20 mouse cellular contexts compared by ENCODE assay signal in genomic region chr2:14218126-14218525, GRCm38 (mm10). TPM values are rescaled to one million over a fixed set of nuclear protein-coding genes. Genes with fewer than 3 reads are reported as not detected.
DNase-seq lines count a peak whose midpoint lies in the region; ATAC-seq and TF ChIP-seq lines count a peak whose summit lies in the region.
"Had no signal": no experiment of that assay in that cellular context is flagged by ENCODE, and none has a peak within 500 bp of the region (broad histone marks: within the 10 kb centered on the region; RNA-seq: fewer than 3 reads in every experiment).

No protein-coding gene starts in this region.

- no peaks in the 10 kb centered on the region for H3K4me1 ChIP-seq in bone marrow, adult 2 months (ENCODE audit: control insufficient read depth, insufficient read depth, low read length)
- no peaks in the 10 kb centered on the region for H3K4me1 ChIP-seq in hindbrain, embryonic 16.5 days (ENCODE audit: control insufficient read depth, insufficient read depth, low read depth, low read length)

- DNase-seq in layer of hippocampus, adult 2 months (ENCODE audit: low spot score in 2 of 2): no peak
- no peak for DNase-seq in layer of hippocampus, postnatal 36 days
- peak; percentile 10 for DNase-seq in thymus, postnatal 4 days
- DNase-seq in thymus, postnatal 0 days (ENCODE audit: low spot score): no peak
- no peak for DNase-seq in adrenal gland, postnatal 36 days
- DNase-seq: cerebellum, postnatal 10 days; gastrocnemius, postnatal 36 days; heart, postnatal 14 days; kidney, adult 18-20 months; kidney, postnatal 10 days; lung, adult 2 months; thymus, postnatal 14 days had no signal

- no peak overlapping the region for H3K4me2 ChIP-seq in hindbrain, embryonic 16.5 days (ENCODE audit: low read length)
- H3K4me2 ChIP-seq: heart, embryonic 11.5 days; hindbrain, embryonic 14.5 days; limb, embryonic 12.5 days; midbrain, embryonic 13.5 days had no signal

- TF ChIP-seq CTCF in layer of hippocampus, adult 2 months (conservative IDR thresholded peaks at IDR 0.05): peak; percentile 39
- peak; percentile 32; the same call in 1 of the 2 replicates for TF ChIP-seq CTCF in bone marrow, adult 2 months (IDR thresholded peaks at IDR 0.05; ENCODE audit: control insufficient read depth, insufficient read depth, low read length)

- H3K27ac ChIP-seq in layer of hippocampus, adult 2 months: no peak overlapping the region
- H3K27ac ChIP-seq in bone marrow, adult 2 months (ENCODE audit: control insufficient read depth, insufficient read depth, low read depth, low read length, poor library complexity): no peak overlapping the region
- H3K27ac ChIP-seq in hindbrain, embryonic 16.5 days (ENCODE audit: low read depth, low read length): no peak overlapping the region
- H3K27ac ChIP-seq: hindbrain, embryonic 14.5 days; limb, embryonic 12.5 days; macrophage; midbrain, embryonic 13.5 days had no signal

- no peak for ATAC-seq in hindbrain, embryonic 16.5 days
- ATAC-seq: midbrain, embryonic 13.5 days had no signal

- WGBS in bone marrow, adult 2 months: 88% methylated on average over 6 of the region's 6 CpGs
- 75% methylated on average over 6 of the region's 6 CpGs for WGBS in hindbrain, embryonic 16.5 days

- no peak overlapping the region for H3K4me3 ChIP-seq in layer of hippocampus, adult 2 months
- H3K4me3 ChIP-seq in bone marrow, adult 2 months (replicated peaks; ENCODE audit: control insufficient read depth, low read depth, low read length): no peak overlapping the region
- no peak overlapping the region for H3K4me3 ChIP-seq in hindbrain, embryonic 16.5 days (ENCODE audit: low read length)
- H3K4me3 ChIP-seq: limb, embryonic 12.5 days; midbrain, embryonic 13.5 days had no signal

- H3K36me3 ChIP-seq in hindbrain, embryonic 16.5 days (ENCODE audit: control insufficient read depth, insufficient read depth, low read length): no peaks in the 10 kb centered on the region
- H3K36me3 ChIP-seq: limb, embryonic 12.5 days; midbrain, embryonic 13.5 days had no signal

- no peaks in the 10 kb centered on the region for H3K9me3 ChIP-seq in hindbrain, embryonic 16.5 days (ENCODE audit: control insufficient read depth, low read length)
- H3K9me3 ChIP-seq: limb, embryonic 12.5 days; midbrain, embryonic 13.5 days had no signal

- no peak for TF ChIP-seq POLR2A in bone marrow, adult 2 months (IDR thresholded peaks at IDR 0.05; ENCODE audit: borderline replicate concordance, control insufficient read depth, low read depth, low read length)

- H3K9ac ChIP-seq in hindbrain, embryonic 16.5 days (ENCODE audit: low read depth, low read length): no peak overlapping the region
- H3K9ac ChIP-seq: hindbrain, embryonic 14.5 days; limb, embryonic 12.5 days; midbrain, embryonic 13.5 days had no signal

- no peaks in the 10 kb centered on the region for H3K27me3 ChIP-seq in hindbrain, embryonic 16.5 days (replicated peaks; ENCODE audit: control insufficient read depth, insufficient read depth, low read length)
- H3K27me3 ChIP-seq: limb, embryonic 12.5 days; midbrain, embryonic 13.5 days had no signal

RNA-seq across cellular contexts. Expression of gene Mrc1, which starts 11.1 kb away (rescaled TPM):
- total RNA-seq in layer of hippocampus, adult 2 months (2021): 1 to 10 TPM; 3.4 to 4.1 TPM
- total RNA-seq in layer of hippocampus, postnatal 36 days (2021): 1 to 10 TPM; 3.3 to 5.1 TPM
- 5.1 and 5.7 TPM in 2 replicates for polyA plus RNA-seq in thymus, postnatal 0 days (2015; fragmentation: Nextera tagmentation; extraction: Ambion mirVana)
- 7.9 and 13.4 TPM in 2 replicates for polyA plus RNA-seq in bone marrow, adult 2 months (2011; ENCODE audit: insufficient read depth, insufficient read length, low replicate concordance, missing spikeins)
- 10 to 100 TPM; 19.6 to 27.8 TPM for total RNA-seq in adrenal gland, postnatal 36 days (2021)
- 5.9 and 7.0 TPM in 2 replicates for polyA plus RNA-seq in hindbrain, embryonic 16.5 days (2015; fragmentation: Nextera tagmentation; extraction: Ambion mirVana)

RNA-seq across cellular contexts. Expression of gene Tmem236, which starts 43.8 kb away (rescaled TPM):
- under 1 TPM; 0.10 to 0.18 TPM for total RNA-seq in layer of hippocampus, adult 2 months (2021)
- total RNA-seq in layer of hippocampus, postnatal 36 days (2021): under 1 TPM in 1 of 2 experiments, not detected in 1; 0.12 TPM
- polyA plus RNA-seq in thymus, postnatal 0 days (2015; fragmentation: Nextera tagmentation; extraction: Ambion mirVana): 0.05 and 0.12 TPM in 2 replicates
- not detected in 2 replicates for polyA plus RNA-seq in bone marrow, adult 2 months (2011; ENCODE audit: insufficient read depth, insufficient read length, low replicate concordance, missing spikeins)
- total RNA-seq in adrenal gland, postnatal 36 days (2021): under 1 TPM; 0.07 to 0.13 TPM
- 0.06 and 0.30 TPM in 2 replicates for polyA plus RNA-seq in hindbrain, embryonic 16.5 days (2015; fragmentation: Nextera tagmentation; extraction: Ambion mirVana)
- polyA plus RNA-seq: forebrain, embryonic 11.5 days; heart, embryonic 11.5 days; limb, embryonic 12.5 days; lung, adult 2 months; macrophage; midbrain, embryonic 13.5 days had no signal
